17 mouse cellular contexts compared by ENCODE assay signal in genomic region chr4:153966651-153967050, GRCm38 (mm10).
"Had no signal": no experiment of that assay in that cellular context is flagged by ENCODE, and none has a peak within 500 bp of the region (broad histone marks: within the 10 kb centered on the region; RNA-seq: fewer than 3 reads in every experiment).

No protein-coding gene starts in this region.

- H3K4me3 ChIP-seq: lung, embryonic 15.5 days; megakaryocyte, embryonic 14.5 days; midbrain, embryonic 12.5 days; midbrain, embryonic 15.5 days; neural tube, embryonic 12.5 days; stomach, embryonic 15.5 days had no signal

- H3K27ac ChIP-seq: lung, embryonic 15.5 days; macrophage; midbrain, embryonic 12.5 days; midbrain, embryonic 15.5 days; neural tube, embryonic 12.5 days; stomach, embryonic 15.5 days; stomach, postnatal 0 days had no signal

- H3K4me1 ChIP-seq: lung, embryonic 15.5 days; midbrain, embryonic 12.5 days; midbrain, embryonic 15.5 days; neural tube, embryonic 12.5 days; stomach, embryonic 15.5 days had no signal

- H3K27me3 ChIP-seq: lung, embryonic 15.5 days; megakaryocyte, embryonic 14.5 days; midbrain, embryonic 12.5 days; midbrain, embryonic 15.5 days; neural tube, embryonic 12.5 days; stomach, embryonic 15.5 days had no signal

- ATAC-seq: liver, postnatal 0 days; lung, postnatal 0 days; midbrain, embryonic 15.5 days had no signal

- DNase-seq: liver, postnatal 0 days; lung, adult 2 months; lung, postnatal 14 days; lung, postnatal 36 days; right cerebral cortex, postnatal 14 days; thymus, adult 2 months; thymus, postnatal 25 days; thymus, postnatal 4 days had no signal
